Mouse (Mus musculus) forebrain, embryonic 13.5 days (tissue): ENCODE results near the gene Pcna. TPM values are rescaled to one million over a fixed set of nuclear protein-coding genes. Genes with fewer than 3 reads are reported as not detected.

Experiments
- ATAC-seq: fragments of 200-750 bp; cut with Nextera tagmentation; 2 replicates; pipeline ENCODE4 v1.8.0; 2017
- H3K27ac ChIP-seq: fragments of 300-500 bp; sonication (generic); 2 replicates; pipeline ENCODE4 v1.5.1; 2015; ENCODE audit warnings: inconsistent platforms, mild to moderate bottlenecking, moderate library complexity
- H3K27me3 ChIP-seq: fragments of 300-500 bp; sonication (generic); 2 replicates; pipeline ENCODE4 v1.6.1; 2015; ENCODE audit warnings: mild to moderate bottlenecking, inconsistent platforms
- H3K36me3 ChIP-seq: fragments of 300-500 bp; sonication (generic); 2 replicates; pipeline ENCODE4 v1.6.1; 2015; ENCODE audit warnings: mild to moderate bottlenecking, inconsistent platforms; ENCODE audit not compliant: poor library complexity, severe bottlenecking
- H3K4me1 ChIP-seq: fragments of 300-500 bp; sonication (generic); 2 replicates; pipeline ENCODE4 v1.6.1; 2015; ENCODE audit warnings: inconsistent platforms
- H3K4me2 ChIP-seq: fragments of 300-500 bp; sonication (generic); 2 replicates; pipeline ENCODE4 v1.6.1; 2015; ENCODE audit warnings: inconsistent platforms, mild to moderate bottlenecking, moderate library complexity
- H3K4me3 ChIP-seq: fragments of 300-500 bp; sonication (generic); 2 replicates; pipeline ENCODE4 v1.5.1; 2015; ENCODE audit warnings: mild to moderate bottlenecking, inconsistent platforms
- H3K9ac ChIP-seq: fragments of 300-500 bp; sonication (generic); 2 replicates; pipeline ENCODE4 v1.6.1; 2015; ENCODE audit warnings: mild to moderate bottlenecking, inconsistent platforms
- H3K9me3 ChIP-seq: fragments of 300-500 bp; sonication (generic); replicated peaks from 2 replicates; pipeline ENCODE4 v1.6.1; 2016; ENCODE audit warnings: inconsistent platforms
- WGBS: fragments of 180-500 bp; shearing (Covaris S2); methylation state at CpG from one replicate; pipeline ENCODE4 v1.1.7; 2015; 5-methylcytosine and 5-hydroxymethylcytosine counted together
- polyA plus RNA-seq: library from polyadenylated mRNA; unstranded; fragments of >200 nt; fragmentation: Nextera tagmentation; extraction: Ambion mirVana; gene quantifications from 2 replicates; pipeline ENCODE4 v1.2.1, GENCODE M21; 2015

Pcna gene
- polyA plus RNA-seq, 1 experiment from 2014 or later: 322 TPM

DNA sequence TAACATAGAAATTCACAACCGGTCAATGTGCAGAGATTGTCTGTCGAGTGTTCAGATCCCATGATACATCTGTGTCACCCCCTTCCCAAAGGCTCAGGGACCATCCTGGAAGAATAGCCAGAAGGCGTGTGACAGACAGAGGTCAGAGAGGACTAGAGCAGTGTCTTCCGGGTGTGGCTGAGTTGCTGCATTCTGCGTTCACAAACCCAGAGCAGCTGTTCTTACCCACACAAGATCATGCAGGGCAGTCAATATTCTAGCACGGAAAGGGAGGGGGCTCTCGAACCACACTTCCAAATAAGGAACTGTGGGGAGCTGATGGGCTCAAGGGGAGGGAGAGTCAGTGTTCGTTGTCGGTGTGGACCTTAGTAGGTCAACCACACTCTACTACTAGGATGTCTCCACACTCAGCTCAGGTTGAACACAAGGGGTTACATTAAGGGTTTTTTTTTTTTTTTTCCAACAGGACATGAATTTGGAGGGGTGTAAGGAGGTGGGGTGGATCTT, 42.3 kb downstream of the Pcna start:
- no peaks in the 10 kb centered on the region for H3K27me3 ChIP-seq
- H3K9me3 ChIP-seq: no peaks in the 10 kb centered on the region
- WGBS: 91% methylated on average over 9 of the region's 9 CpGs
- H3K4me2 ChIP-seq: no peak overlapping the region
- no peaks in the 10 kb centered on the region for H3K36me3 ChIP-seq
- no peaks in the 10 kb centered on the region for H3K4me1 ChIP-seq
- H3K27ac ChIP-seq: no peak overlapping the region
- no peak for ATAC-seq
- no peak overlapping the region for H3K9ac ChIP-seq
- H3K4me3 ChIP-seq: no peak overlapping the region

DNA sequence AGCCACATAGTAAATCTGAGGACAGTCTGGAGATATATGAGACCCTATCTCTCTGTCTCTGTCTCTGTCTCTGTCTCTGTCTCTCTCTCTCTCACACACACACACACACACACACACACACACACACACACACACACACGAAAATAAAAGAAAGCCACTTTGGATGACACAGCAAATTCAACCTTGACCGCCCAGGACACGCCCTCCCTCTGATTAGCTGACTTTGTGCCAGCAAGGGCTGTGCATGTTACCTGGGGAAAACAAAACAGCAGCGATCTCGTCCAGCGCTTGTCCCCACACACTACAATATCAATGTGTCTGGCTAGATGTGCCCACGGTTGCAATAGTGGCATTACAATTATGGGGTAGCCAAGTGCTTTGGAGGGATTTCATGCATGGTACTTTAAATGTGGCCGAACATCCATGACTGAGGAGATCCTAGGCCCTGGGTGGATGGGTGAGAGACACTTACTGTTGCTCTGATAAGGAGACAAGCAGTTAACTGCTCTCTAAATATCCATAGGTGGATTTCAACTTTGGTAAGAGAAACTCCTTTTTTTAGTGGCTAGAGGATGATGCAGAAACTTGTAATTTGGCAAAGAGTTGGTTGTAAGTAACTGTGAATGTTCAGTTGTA, 44.8 kb downstream of the Pcna start:
- ATAC-seq: no peak
- Histone ChIP-seq H3K4me1 (no peaks in the 10 kb centered on the region), H3K27ac (no peak overlapping the region), H3K9me3 (no peaks in the 10 kb centered on the region), H3K36me3 (no peaks in the 10 kb centered on the region), H3K27me3 (no peaks in the 10 kb centered on the region), H3K9ac (no peak overlapping the region), H3K4me2 (no peak overlapping the region), H3K4me3 (no peak overlapping the region)
- WGBS: 85% methylated on average over 8 of the region's 8 CpGs

DNA sequence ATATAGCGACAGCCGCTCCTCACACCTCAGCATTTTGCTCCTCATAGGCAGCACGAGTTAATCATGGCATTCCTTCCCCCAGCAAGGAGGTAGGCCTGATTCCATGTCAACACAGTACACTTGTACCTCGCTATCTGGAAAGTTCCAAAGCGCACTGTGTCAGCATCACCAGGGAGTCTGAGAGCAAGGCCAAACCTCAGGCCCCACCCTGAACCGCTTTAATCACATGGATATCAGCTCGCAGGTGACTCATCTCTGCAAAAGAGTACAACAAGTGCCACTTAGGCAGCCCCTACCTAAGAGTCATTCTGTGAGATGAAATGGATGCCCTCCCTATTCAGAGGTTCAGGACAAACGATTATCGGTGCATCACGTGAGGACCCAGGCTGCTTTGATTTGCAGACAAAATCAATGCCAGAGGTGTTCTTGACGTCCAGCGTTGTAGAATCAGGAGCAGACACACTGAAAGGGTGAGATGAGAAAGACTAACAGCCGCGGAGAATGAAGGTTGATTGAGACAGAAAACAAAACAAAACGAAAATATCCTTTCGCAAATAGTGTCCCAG, 46.7 kb downstream of the Pcna start:
- Histone ChIP-seq H3K9me3 (no peaks in the 10 kb centered on the region), H3K4me3 (no peak overlapping the region), H3K9ac (no peak overlapping the region), H3K27me3 (no peaks in the 10 kb centered on the region), H3K4me2 (no peak overlapping the region), H3K4me1 (no peaks in the 10 kb centered on the region), H3K36me3 (no peaks in the 10 kb centered on the region), H3K27ac (no peak overlapping the region)
- ATAC-seq: no peak
- 91% methylated on average over 16 of the region's 16 CpGs for WGBS

DNA sequence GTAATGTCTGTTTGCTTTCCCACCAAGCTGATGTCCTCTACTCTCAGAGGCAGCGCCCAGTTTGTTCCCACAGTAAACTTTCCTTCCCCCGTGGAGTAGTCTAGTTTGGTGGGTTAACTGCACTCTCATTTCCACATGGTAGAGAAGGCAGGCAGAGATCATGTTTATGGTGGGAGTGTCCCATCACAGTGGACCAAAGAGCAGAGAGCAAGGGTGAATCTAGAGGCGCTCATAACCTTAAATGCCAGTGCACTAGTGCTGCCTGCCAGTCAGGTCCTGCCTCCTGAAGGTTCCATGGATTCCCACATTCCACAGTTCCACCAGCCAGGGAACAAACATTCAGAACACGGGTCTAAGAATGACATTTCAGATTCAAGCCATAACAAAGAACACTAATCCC, 47.6 kb downstream of the Pcna start:
- H3K4me3 ChIP-seq: no peak overlapping the region
- H3K4me1 ChIP-seq: no peaks in the 10 kb centered on the region
- H3K9me3 ChIP-seq: no peaks in the 10 kb centered on the region
- ATAC-seq: no peak
- WGBS: 79% methylated on average over 4 of the region's 4 CpGs
- no peak overlapping the region for H3K4me2 ChIP-seq
- H3K9ac ChIP-seq: no peak overlapping the region
- H3K27ac ChIP-seq: no peak overlapping the region
- H3K36me3 ChIP-seq: no peaks in the 10 kb centered on the region
- no peaks in the 10 kb centered on the region for H3K27me3 ChIP-seq

DNA sequence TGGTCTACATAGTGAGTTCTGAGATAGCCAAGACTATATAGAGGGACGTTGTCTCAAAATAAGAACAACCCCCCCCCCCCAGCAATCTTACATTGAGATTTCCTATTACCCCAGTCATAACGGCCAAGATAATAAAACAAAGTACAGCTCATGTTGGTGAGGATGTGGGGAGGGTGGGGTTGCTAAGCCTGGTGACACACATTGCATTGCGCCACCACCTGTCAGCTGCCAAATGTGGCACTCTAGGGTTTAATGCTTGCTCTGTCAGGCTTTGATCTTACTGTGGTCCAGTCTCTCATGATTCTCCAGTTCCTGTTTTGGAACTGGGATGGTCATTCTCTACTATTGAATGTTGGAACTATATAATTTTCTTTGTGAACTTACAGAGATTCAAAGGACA, 49.3 kb downstream of the Pcna start:
- no peak overlapping the region for H3K4me2 ChIP-seq
- no peak for ATAC-seq
- H3K4me1 ChIP-seq: no peaks in the 10 kb centered on the region
- H3K9ac ChIP-seq: no peak overlapping the region
- no peaks in the 10 kb centered on the region for H3K27me3 ChIP-seq
- 85% methylated on average over 3 of the region's 3 CpGs for WGBS
- H3K9me3 ChIP-seq: no peaks in the 10 kb centered on the region
- H3K36me3 ChIP-seq: no peaks in the 10 kb centered on the region
- no peak overlapping the region for H3K4me3 ChIP-seq
- H3K27ac ChIP-seq: no peak overlapping the region

DNA sequence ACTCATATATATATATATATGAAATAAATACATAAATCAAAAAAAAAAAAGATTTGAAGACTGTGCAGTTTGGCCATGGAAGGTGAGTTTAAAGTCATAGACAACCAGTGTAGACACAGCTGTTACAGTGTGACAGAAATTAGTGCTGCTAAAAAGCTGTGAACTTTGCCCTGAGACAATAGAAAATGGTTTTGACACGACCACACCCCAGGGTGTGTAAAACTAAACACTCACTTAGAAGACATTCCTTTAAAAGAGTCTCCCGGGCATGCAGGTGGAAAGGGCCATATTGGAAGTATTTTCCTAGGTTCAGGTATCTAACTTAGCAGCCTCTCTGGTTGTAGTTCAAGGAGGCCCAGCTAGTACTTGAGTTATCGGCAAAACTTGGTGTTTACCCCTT, 49.9 kb downstream of the Pcna start:
- Histone ChIP-seq H3K36me3 (no peaks in the 10 kb centered on the region), H3K4me1 (no peaks in the 10 kb centered on the region), H3K4me2 (no peak overlapping the region), H3K9ac (no peak overlapping the region), H3K9me3 (no peaks in the 10 kb centered on the region), H3K27me3 (no peaks in the 10 kb centered on the region), H3K4me3 (no peak overlapping the region), H3K27ac (no peak overlapping the region)
- no peak for ATAC-seq
- WGBS: 84% methylated on average over 3 of the region's 3 CpGs

Other genes starting within 250 kb of the Pcna start
- 21.1 and 22.1 TPM in 2 replicates for gene Rassf2, start 223.1 kb downstream of the Pcna start, polyA plus RNA-seq
- 16.6 and 19.1 TPM in 2 replicates for gene Slc23a2, start 108.2 kb downstream of the Pcna start, polyA plus RNA-seq
- gene Tmem230, start 5.5 kb downstream of the Pcna start, polyA plus RNA-seq: 48.4 and 48.9 TPM in 2 replicates
- gene Cds2, start 9.8 kb upstream of the Pcna start, polyA plus RNA-seq: 19.2 and 21.7 TPM in 2 replicates
- gene Prokr2, start 132.1 kb upstream of the Pcna start, polyA plus RNA-seq: 4.1 and 6.1 TPM in 2 replicates